Mouse (Mus musculus) adipocyte (in vitro differentiated cells): ENCODE measurements around the gene Snapin.

Experiments
- DNase-seq: peaks from one replicate; pipeline ENCODE4 v3.0.0-alpha.2; 2016; ENCODE audit warnings: low spot score

The Snapin gene

GRCm38 (mm10) chr3:90490696-90491256 is at the start of gene Snapin:
Gene Snapin (minus strand): TSS chr3:90491033.
- DNase-seq: peak; percentile 96

- no peak for DNase-seq
These were observed 47.1 kb upstream of the Snapin start for GRCm38 (mm10) chr3:90537905-90538296.

- peak; percentile 87 for DNase-seq
These were observed 46.5 kb upstream of the Snapin start, which contains the start of gene S100a16 for GRCm38 (mm10) chr3:90537141-90537904. Gene S100a16 (plus strand): TSS chr3:90537254.

- no peak for DNase-seq
These were observed 44.6 kb upstream of the Snapin start for GRCm38 (mm10) chr3:90535446-90535845.

GRCm38 (mm10) chr3:90531713-90532112 is 40.9 kb upstream of the Snapin start:
- no peak for DNase-seq

- DNase-seq: no peak
These were observed 36.5 kb upstream of the Snapin start for GRCm38 (mm10) chr3:90527291-90527873.

- no peak for DNase-seq
These were observed 35.7 kb upstream of the Snapin start, which contains the start of gene S100a14 for GRCm38 (mm10) chr3:90526580-90526979. Gene S100a14 (plus strand): TSS chr3:90526856.

GRCm38 (mm10) chr3:90526076-90526475 is 35.2 kb upstream of the Snapin start:
- no peak for DNase-seq

- DNase-seq: peak; percentile 84
These were observed 34.6 kb upstream of the Snapin start for GRCm38 (mm10) chr3:90525421-90525820.

- no peak for DNase-seq
These were observed 26.9 kb upstream of the Snapin start for GRCm38 (mm10) chr3:90517711-90518110.

GRCm38 (mm10) chr3:90515789-90516188 is 25.0 kb upstream of the Snapin start:
- DNase-seq: no peak

- peak; percentile 71 for DNase-seq
These were observed 24.4 kb upstream of the Snapin start for GRCm38 (mm10) chr3:90515242-90515641.

- peak; percentile 79 for DNase-seq
These were observed 23.9 kb upstream of the Snapin start for GRCm38 (mm10) chr3:90514691-90515090.

- peak; percentile 89 for DNase-seq
These were observed 23.2 kb upstream of the Snapin start, which contains the start of the genes S100a1 and S100a13 for GRCm38 (mm10) chr3:90513796-90514590. Gene S100a1 (minus strand): TSS chr3:90514392. Gene S100a13 (plus strand): TSS chr3:90514435.

GRCm38 (mm10) chr3:90512948-90513642 is 22.3 kb upstream of the Snapin start:
- no peak for DNase-seq

- no peak for DNase-seq
These were observed 21.4 kb upstream of the Snapin start for GRCm38 (mm10) chr3:90512276-90512675.

- no peak for DNase-seq
These were observed 18.9 kb upstream of the Snapin start for GRCm38 (mm10) chr3:90509747-90510123.

- peak; percentile 99 for DNase-seq
These were observed 18.3 kb upstream of the Snapin start, which contains the start of gene Chtop for GRCm38 (mm10) chr3:90508950-90509746. Gene Chtop (minus strand): TSS chr3:90509498.

- peak; percentile 63 for DNase-seq
These were observed 17.6 kb upstream of the Snapin start for GRCm38 (mm10) chr3:90508287-90508949.

- no peak for DNase-seq
These were observed 15.5 kb upstream of the Snapin start for GRCm38 (mm10) chr3:90506362-90506761.
